26 mouse cellular contexts compared by ENCODE assay signal in the genomic region with DNA sequence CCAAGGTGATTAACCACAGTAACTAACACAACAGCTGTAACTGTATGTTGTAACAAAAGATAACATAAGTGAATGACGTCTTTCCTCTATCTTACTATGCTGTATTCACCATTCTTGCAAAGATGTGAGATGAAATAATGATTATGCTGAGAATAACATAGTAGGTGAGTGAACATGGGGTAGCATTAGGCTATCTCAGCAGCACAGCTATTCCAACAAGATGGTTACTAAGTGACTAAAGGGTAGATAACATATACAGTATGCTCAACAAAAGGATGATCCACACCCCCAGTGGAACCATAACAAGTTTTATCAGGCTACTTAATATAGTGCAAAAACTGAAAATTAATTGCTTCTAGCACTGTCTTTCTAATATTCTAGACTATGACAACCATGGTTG.
"Had no signal": no experiment of that assay in that cellular context is flagged by ENCODE, and none has a peak within 500 bp of the region (broad histone marks: within the 10 kb centered on the region; RNA-seq: fewer than 3 reads in every experiment).

No protein-coding gene starts in this region.

- H3K4me3 ChIP-seq: gastrocnemius, adult 2 months; heart, embryonic 10.5 days; heart, embryonic 12.5 days; hindbrain, embryonic 10.5 days; hindbrain, embryonic 12.5 days; intestine, embryonic 15.5 days; layer of hippocampus, adult 2 months; limb, embryonic 13.5 days; limb, embryonic 15.5 days had no signal

- H3K9me3 ChIP-seq: heart, embryonic 10.5 days; heart, embryonic 12.5 days; hindbrain, embryonic 10.5 days; hindbrain, embryonic 12.5 days; intestine, embryonic 15.5 days; limb, embryonic 13.5 days; limb, embryonic 15.5 days had no signal

- DNase-seq: gastrocnemius, adult 2 months; gastrocnemius, postnatal 10 days; gastrocnemius, postnatal 25 days; heart, adult 18-20 months; heart, postnatal 10 days; heart, postnatal 4 days; kidney, adult 18-20 months; kidney, adult 8-10 months; kidney, postnatal 10 days; kidney, postnatal 25 days; kidney, postnatal 4 days; layer of hippocampus, adult 9-11 months; layer of hippocampus, postnatal 36 days; left cerebral cortex, postnatal 4 days had no signal

- H3K9ac ChIP-seq: heart, embryonic 12.5 days; hindbrain, embryonic 12.5 days; hindbrain, embryonic 14.5 days; intestine, embryonic 15.5 days; limb, embryonic 13.5 days; limb, embryonic 15.5 days had no signal

- H3K4me1 ChIP-seq: heart, embryonic 10.5 days; heart, embryonic 12.5 days; hindbrain, embryonic 10.5 days; hindbrain, embryonic 12.5 days; intestine, embryonic 15.5 days; limb, embryonic 13.5 days; limb, embryonic 15.5 days had no signal

- ATAC-seq: hindbrain, embryonic 16.5 days; inflammation-experienced regulatory T-cells, adult 6 months; intestine, embryonic 15.5 days; intestine, postnatal 0 days had no signal

- H3K27me3 ChIP-seq: heart, embryonic 12.5 days; hindbrain, embryonic 12.5 days; intestine, embryonic 15.5 days; limb, embryonic 13.5 days; limb, embryonic 15.5 days had no signal

- H3K27ac ChIP-seq: gastrocnemius, adult 2 months; heart, embryonic 10.5 days; hindbrain, embryonic 10.5 days; hindbrain, embryonic 12.5 days; hindbrain, embryonic 14.5 days; intestine, embryonic 15.5 days; layer of hippocampus, adult 2 months; limb, embryonic 13.5 days; limb, embryonic 15.5 days had no signal

- H3K4me2 ChIP-seq: heart, embryonic 12.5 days; hindbrain, embryonic 12.5 days; hindbrain, embryonic 14.5 days; intestine, embryonic 15.5 days; limb, embryonic 13.5 days; limb, embryonic 15.5 days had no signal
